Comparison of ENCODE assay signal across 9 mouse cellular contexts in genomic region chr8:12755312-12755711, GRCm38 (mm10). TPM values are rescaled to one million over a fixed set of nuclear protein-coding genes. Genes with fewer than 3 reads are reported as not detected.
DNase-seq lines count a peak whose midpoint lies in the region; ATAC-seq lines count a peak whose summit lies in the region.
"Had no signal": no experiment of that assay in that cellular context is flagged by ENCODE, and none has a peak within 500 bp of the region (broad histone marks: within the 10 kb centered on the region; RNA-seq: fewer than 3 reads in every experiment).

No protein-coding gene starts in this region.

- no peak for ATAC-seq in embryonic facial prominence, embryonic 14.5 days (ENCODE audit: low read depth)

- WGBS in embryonic facial prominence, embryonic 14.5 days, result 58% methylated on average over 2 of the region's 2 CpGs

- intact Hi-C loops in left cerebral cortex, postnatal 36 days (cut with DNase I), result no loop called here

- no peaks in the 10 kb centered on the region for H3K27me3 ChIP-seq in embryonic facial prominence, embryonic 14.5 days (replicated peaks; ENCODE audit: control insufficient read depth, insufficient read depth, low read length)
- H3K27me3 ChIP-seq: embryonic facial prominence, embryonic 13.5 days had no signal

- peak; percentile 20 for DNase-seq in adrenal gland, postnatal 10 days
- no peak for DNase-seq in adrenal gland, postnatal 4 days (ENCODE audit: low spot score in 2 of 2)
- DNase-seq in kidney, postnatal 10 days, result peak; percentile 52
- DNase-seq in kidney, adult 9 months, result no peak
- DNase-seq in embryonic facial prominence, embryonic 14.5 days (ENCODE audit: low spot score), result peak; percentile 32
- peak; percentile 74 for DNase-seq in lung, postnatal 36 days
- no peak for DNase-seq in layer of hippocampus, postnatal 25 days (ENCODE audit: extremely low spot score in 1 of 2, low spot score in 1 of 2)
- DNase-seq in left cerebral cortex, postnatal 36 days (ENCODE audit: low spot score in 2 of 2), result no peak

- no peaks in the 10 kb centered on the region for H3K36me3 ChIP-seq in embryonic facial prominence, embryonic 14.5 days (ENCODE audit: control insufficient read depth, insufficient read depth, low read length)
- H3K36me3 ChIP-seq: embryonic facial prominence, embryonic 13.5 days had no signal

- no peak overlapping the region for H3K4me2 ChIP-seq in embryonic facial prominence, embryonic 14.5 days (ENCODE audit: low read depth, low read length)
- H3K4me2 ChIP-seq: embryonic facial prominence, embryonic 13.5 days had no signal

- H3K4me1 ChIP-seq in embryonic facial prominence, embryonic 14.5 days (ENCODE audit: control insufficient read depth, insufficient read depth, low read length), result peaks cover 16% of the 10 kb centered on the region; the same call in 1 of the 2 replicates

- H3K27ac ChIP-seq in embryonic facial prominence, embryonic 14.5 days (replicated peaks; ENCODE audit: low read depth, low read length), result no peak overlapping the region

- H3K4me3 ChIP-seq in embryonic facial prominence, embryonic 14.5 days (ENCODE audit: low read depth, low read length), result no peak overlapping the region
- H3K4me3 ChIP-seq: embryonic facial prominence, embryonic 13.5 days had no signal

- H3K9ac ChIP-seq in embryonic facial prominence, embryonic 14.5 days (ENCODE audit: low read depth, low read length), result no peak overlapping the region
- H3K9ac ChIP-seq: embryonic facial prominence, embryonic 13.5 days had no signal

- no peaks in the 10 kb centered on the region for H3K9me3 ChIP-seq in embryonic facial prominence, embryonic 14.5 days (ENCODE audit: control insufficient read depth, low read length)
- H3K9me3 ChIP-seq: embryonic facial prominence, embryonic 13.5 days had no signal

RNA-seq across cellular contexts. Expression of gene Atp11a, which starts 1.5 kb away (rescaled TPM):
- total RNA-seq in adrenal gland, postnatal 10 days (2021), result 10 to 100 TPM; 45.9 to 53.5 TPM
- 10 to 100 TPM; 79.4 to 92.9 TPM for total RNA-seq in adrenal gland, postnatal 4 days (2021)
- polyA plus RNA-seq in embryonic facial prominence, embryonic 14.5 days (2014; fragmentation: Nextera tagmentation; extraction: Ambion mirVana), result 21.4 and 23.7 TPM in 2 replicates
- total RNA-seq in layer of hippocampus, postnatal 25 days (2021), result 10 to 100 TPM; 50.6 to 53.1 TPM
- total RNA-seq in left cerebral cortex, postnatal 36 days (2021), result 10 to 100 TPM; 39.7 to 52.2 TPM

Comparison
In these comparisons a context has a peak if more than half of its experiments do, and no peak if none do; other contexts are left out.
1. DNase-seq: peak in adrenal gland, postnatal 10 days (single experiment), kidney, postnatal 10 days (single experiment), embryonic facial prominence, embryonic 14.5 days (single experiment) and lung, postnatal 36 days (single experiment); none in adrenal gland, postnatal 4 days (0 of 2), kidney, adult 9 months (single experiment), layer of hippocampus, postnatal 25 days (0 of 2) and left cerebral cortex, postnatal 36 days (0 of 2).